Mouse (Mus musculus): ENCODE results near the gene Apba2.

DNA sequence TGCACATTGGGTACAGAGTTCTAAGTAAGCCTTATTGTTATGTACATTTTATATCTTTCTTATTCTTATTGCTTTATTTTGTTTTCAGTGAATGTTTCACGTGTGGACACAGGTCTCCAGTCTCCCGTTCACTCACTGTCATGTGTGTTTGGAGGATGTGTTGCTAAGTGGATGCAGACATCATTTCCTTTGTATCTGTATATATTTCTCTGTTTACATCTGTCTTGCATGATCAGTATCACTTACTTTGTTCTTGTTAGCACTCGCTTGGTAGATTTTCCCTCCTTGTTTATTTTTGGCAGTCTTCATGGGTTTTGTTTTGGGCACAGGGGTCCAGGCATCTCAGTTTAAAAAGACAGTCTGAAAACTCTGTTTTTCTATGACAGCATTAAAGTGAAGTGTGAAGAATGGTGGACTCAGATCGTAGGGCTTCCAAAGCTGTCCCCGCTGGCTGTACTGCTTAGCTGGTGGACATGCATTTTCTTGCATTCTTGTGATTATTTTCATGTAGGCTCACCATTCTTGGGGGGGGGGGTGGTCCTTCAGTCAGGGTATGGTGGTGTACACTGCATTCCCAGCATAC, 164.3 kb downstream of the Apba2 start:
- no peak for TF ChIP-seq POLR2A (IDR thresholded peaks at IDR 0.05; ENCODE audit: borderline replicate concordance, extremely low read depth, low read depth, low read length)
- TF ChIP-seq CTCF (IDR thresholded peaks at IDR 0.05; ENCODE audit: insufficient read depth, low read length): no peak

All from lung, adult 2 months (tissue).